Mouse (Mus musculus): ENCODE measurements around the gene Mypop. TPM values are rescaled to one million over a fixed set of nuclear protein-coding genes. Genes with fewer than 3 reads are reported as not detected.
A peak's percentile ranks its signal among the peaks of the same experiment; 100 is the strongest.

Mypop gene
- polyA plus RNA-seq, 1 experiment from 2014 or later, result 0.46 TPM

DNA sequence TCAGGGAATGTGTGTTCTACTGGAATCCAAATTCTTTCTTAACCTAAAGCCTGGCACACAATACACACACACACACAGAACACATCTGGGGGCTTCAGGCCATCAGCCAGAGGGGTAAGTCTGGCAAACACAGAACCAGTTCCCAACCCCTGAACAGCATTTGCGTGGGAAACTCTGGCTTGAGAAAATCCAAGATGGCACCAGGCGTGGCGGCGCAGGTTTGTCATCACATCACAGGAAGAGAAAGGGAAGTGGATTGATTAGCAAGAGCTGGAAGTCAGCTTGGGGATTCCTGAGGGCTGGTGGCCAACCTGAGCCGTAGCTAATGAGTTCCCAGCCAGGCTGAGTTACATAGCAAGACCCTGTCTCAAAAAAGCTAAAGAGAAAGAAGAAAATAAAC lies 25.7 kb upstream of the Mypop start:
- 82% methylated on average over 5 of the region's 5 CpGs for WGBS (ENCODE audit: missing documents)
- no peaks in the 10 kb centered on the region for H3K36me3 ChIP-seq (ENCODE audit: inconsistent target)
- no peaks in the 10 kb centered on the region for H3K79me2 ChIP-seq (ENCODE audit: inconsistent target)
- H3K4me3 ChIP-seq (ENCODE audit: inconsistent target), result no peak overlapping the region
- no peak overlapping the region for H3K27ac ChIP-seq

DNA sequence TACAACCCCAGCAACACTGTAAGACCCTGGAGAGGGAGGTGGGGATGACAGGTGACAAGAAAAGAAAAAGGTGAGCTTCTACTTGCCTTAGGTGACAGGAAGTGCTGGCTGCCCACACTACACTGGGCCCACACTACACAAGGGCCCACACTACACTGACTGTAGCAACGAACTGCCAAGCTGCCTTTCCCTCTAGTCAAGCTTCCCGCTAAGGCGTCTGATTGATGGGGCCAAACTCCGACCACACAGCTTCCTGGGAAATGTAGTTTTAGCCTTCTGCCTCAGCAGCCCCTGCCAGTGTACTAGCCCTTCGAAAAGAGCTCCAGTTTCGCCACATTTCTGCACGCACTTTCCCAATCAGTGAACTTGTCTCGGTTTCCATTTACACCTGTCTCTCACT lies 23.4 kb upstream of the Mypop start:
- WGBS (ENCODE audit: missing documents), result 14% methylated on average over 8 of the region's 8 CpGs
- no peak overlapping the region for H3K27ac ChIP-seq
- H3K79me2 ChIP-seq (ENCODE audit: inconsistent target), result no peaks in the 10 kb centered on the region
- H3K4me3 ChIP-seq (ENCODE audit: inconsistent target), result no peak overlapping the region
- H3K36me3 ChIP-seq (ENCODE audit: inconsistent target), result no peaks in the 10 kb centered on the region

DNA sequence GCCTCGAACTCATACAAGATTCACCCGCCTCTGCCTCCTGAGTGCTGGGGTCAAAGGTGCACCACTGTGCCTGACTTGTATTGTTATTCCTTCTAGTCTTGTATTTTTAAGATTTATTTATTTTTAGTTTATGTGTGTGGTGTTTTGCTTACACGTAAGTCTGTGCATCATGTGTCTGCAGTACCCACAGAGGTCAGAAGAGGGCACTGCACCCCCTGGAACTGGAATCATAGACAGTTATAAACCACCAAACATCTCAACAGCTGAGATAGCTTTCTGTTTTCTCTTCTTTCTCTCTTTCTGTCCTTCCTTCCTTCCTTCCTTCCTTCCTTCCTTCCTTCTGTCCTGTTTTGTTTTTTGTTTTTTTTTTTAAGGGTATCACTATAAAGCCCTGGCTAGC lies 20.1 kb upstream of the Mypop start:
- H3K4me3 ChIP-seq (ENCODE audit: inconsistent target), result no peak overlapping the region
- no peak overlapping the region for H3K27ac ChIP-seq
- 94% methylated on average over 3 of the region's 3 CpGs for WGBS (ENCODE audit: missing documents)
- no peaks in the 10 kb centered on the region for H3K79me2 ChIP-seq (ENCODE audit: inconsistent target)
- H3K36me3 ChIP-seq (ENCODE audit: inconsistent target), result no peaks in the 10 kb centered on the region

DNA sequence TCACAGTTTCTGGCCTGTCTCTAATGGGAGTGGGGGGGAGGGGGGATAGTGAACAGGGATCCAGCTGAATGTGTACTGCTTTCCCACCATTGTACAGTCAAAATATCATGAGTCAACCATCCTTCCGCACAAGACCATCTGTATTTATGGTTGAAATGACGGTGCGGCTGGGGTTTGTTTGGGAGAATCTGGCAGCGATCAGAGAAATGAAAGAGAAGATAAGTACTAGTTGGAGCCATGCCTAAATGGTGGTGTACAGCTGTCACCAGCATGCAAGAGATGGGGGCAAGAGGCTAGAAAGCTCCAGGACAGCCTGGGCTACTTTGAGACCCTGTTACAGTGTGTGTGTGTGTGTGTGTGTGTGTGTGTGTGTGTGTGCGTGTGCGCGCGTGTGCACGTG lies 12.7 kb upstream of the Mypop start:
- Histone ChIP-seq H3K36me3 (ENCODE audit: inconsistent target) (no peaks in the 10 kb centered on the region), H3K27ac (no peak overlapping the region), H3K79me2 (ENCODE audit: inconsistent target) (no peaks in the 10 kb centered on the region), H3K4me3 (ENCODE audit: inconsistent target) (no peak overlapping the region)
- 87% methylated on average over 6 of the region's 9 CpGs for WGBS (ENCODE audit: missing documents)

DNA sequence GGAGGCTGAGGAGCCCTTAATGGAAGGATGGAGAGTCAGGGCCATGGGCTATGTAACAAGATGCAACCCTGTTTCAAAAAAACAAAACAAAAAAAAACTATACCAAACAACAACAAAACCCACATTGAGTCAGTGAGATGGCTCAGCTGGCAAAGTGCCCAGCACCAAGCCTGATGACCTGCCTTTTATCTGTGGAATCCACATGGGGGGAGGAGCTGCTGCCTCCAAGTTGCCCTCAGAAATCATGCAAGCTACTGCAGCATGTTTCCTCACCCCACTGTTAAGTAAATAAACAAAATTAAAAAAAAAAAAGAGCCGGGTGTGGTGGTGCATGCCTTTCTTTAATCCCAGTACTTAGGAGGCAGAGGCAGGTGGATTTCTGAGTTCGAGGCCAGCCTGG lies 4.5 kb upstream of the Mypop start:
- H3K4me3 ChIP-seq (ENCODE audit: inconsistent target), result no peak overlapping the region
- no peak overlapping the region for H3K27ac ChIP-seq
- no peaks in the 10 kb centered on the region for H3K79me2 ChIP-seq (ENCODE audit: inconsistent target)
- WGBS (ENCODE audit: missing documents), result 83% methylated on average over 1 of the region's 2 CpGs
- no peaks in the 10 kb centered on the region for H3K36me3 ChIP-seq (ENCODE audit: inconsistent target)

DNA sequence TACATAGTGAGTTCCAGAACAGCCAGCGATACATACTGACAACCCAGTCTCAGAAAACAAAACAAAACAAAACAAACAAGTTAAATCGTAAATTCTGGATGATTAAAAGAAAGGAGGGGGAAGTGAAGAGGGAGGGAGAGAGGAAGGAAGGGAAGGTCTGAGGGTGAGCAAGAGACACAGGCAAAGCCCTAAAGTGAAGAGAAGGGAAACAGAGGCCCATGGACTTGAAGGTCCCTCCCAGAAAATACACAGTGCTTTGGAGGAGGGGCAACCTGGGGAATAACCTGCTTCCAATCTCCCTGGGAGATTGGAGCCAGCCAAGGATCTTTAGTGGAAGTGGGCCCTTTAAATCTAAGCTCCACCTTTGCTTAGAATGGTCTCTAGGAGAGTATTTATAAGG lies 3.9 kb upstream of the Mypop start, which contains the start of gene Nanos2:
Gene Nanos2 (plus strand): TSS at position 301 of the 400 bp plus-strand sequence.
- no peaks in the 10 kb centered on the region for H3K79me2 ChIP-seq (ENCODE audit: inconsistent target)
- H3K27ac ChIP-seq, result no peak within 1 kb of the TSS
- H3K4me3 ChIP-seq (ENCODE audit: inconsistent target), result no peak within 1 kb of the TSS
- WGBS (ENCODE audit: missing documents), result 47% methylated on average over 2 of the region's 2 CpGs
- no peaks in the 10 kb centered on the region for H3K36me3 ChIP-seq (ENCODE audit: inconsistent target)

DNA sequence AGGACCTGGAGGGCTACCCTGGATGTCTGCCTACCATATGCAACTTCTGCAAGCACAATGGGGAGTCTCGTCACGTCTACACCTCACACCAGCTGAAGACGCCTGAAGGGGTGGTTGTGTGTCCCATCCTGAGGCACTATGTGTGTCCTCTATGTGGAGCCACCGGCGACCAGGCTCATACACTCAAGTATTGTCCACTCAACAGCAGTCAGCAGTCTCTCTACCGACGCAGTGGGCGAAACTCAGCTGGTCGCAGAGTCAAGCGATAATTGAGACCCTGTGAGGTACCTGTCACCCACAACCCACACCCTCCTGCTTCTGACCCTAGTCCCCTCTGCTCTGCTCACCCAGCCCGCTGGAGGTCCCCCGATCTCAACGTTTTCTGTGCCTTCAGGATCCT lies 3.3 kb upstream of the Mypop start:
- whole genome bisulfite sequencing (ENCODE audit: missing documents), result 82% methylated on average over 13 of the region's 13 CpGs
- H3K36me3 ChIP-seq (ENCODE audit: inconsistent target), result no peaks in the 10 kb centered on the region
- H3K4me3 ChIP-seq (ENCODE audit: inconsistent target), result no peak overlapping the region
- H3K27ac ChIP-seq, result no peak overlapping the region
- no peaks in the 10 kb centered on the region for H3K79me2 ChIP-seq (ENCODE audit: inconsistent target)

DNA sequence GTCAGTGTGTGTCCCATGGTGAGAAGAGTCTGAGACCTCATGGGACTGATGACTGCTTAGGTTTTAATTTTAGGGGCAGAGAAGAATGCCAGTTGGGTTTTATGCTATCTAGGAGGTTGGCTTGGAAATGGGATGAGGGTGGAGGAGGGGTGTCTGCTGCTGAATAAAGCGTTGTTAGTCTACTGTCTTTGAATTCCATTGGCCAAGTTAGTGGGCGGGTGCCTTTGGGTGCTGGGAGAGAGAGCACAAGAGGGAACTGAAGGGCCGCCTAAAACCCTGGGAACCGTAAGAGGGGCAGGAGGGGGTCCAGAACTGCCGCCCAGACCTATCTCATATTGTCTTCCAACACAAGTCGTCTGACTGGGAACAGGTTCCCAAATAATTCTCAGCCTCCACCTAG lies 2.3 kb upstream of the Mypop start:
- H3K36me3 ChIP-seq (ENCODE audit: inconsistent target), result no peaks in the 10 kb centered on the region
- no peak overlapping the region for H3K4me3 ChIP-seq (ENCODE audit: inconsistent target)
- no peaks in the 10 kb centered on the region for H3K79me2 ChIP-seq (ENCODE audit: inconsistent target)
- H3K27ac ChIP-seq, result no peak overlapping the region
- WGBS (ENCODE audit: missing documents), result 84% methylated on average over 6 of the region's 6 CpGs

DNA sequence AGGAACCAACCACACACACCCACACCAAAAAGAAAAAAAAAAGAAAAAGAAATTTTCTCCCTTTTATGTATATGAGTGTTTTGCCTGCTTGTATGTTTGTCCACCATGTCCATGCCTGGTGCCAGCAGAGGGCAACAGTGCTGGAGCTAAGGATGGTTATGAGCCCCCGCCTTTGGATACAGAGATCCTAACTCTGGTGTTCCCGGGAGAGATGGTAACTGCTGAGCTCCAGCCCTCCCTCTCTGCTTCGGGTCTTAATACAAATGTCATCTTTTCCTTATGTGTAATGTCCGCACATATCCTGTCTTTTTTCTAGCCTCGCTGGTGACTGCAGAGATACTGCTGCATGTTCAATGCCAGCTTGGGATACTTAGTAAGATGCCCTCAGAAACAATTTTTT lies 1.1 kb upstream of the Mypop start:
- 27% methylated on average over 5 of the region's 5 CpGs for WGBS (ENCODE audit: missing documents)
- peaks cover 8% of the 10 kb centered on the region for H3K36me3 ChIP-seq (ENCODE audit: inconsistent target)
- no peak overlapping the region for H3K27ac ChIP-seq
- no peak overlapping the region for H3K4me3 ChIP-seq (ENCODE audit: inconsistent target)
- no peaks in the 10 kb centered on the region for H3K79me2 ChIP-seq (ENCODE audit: inconsistent target)

DNA sequence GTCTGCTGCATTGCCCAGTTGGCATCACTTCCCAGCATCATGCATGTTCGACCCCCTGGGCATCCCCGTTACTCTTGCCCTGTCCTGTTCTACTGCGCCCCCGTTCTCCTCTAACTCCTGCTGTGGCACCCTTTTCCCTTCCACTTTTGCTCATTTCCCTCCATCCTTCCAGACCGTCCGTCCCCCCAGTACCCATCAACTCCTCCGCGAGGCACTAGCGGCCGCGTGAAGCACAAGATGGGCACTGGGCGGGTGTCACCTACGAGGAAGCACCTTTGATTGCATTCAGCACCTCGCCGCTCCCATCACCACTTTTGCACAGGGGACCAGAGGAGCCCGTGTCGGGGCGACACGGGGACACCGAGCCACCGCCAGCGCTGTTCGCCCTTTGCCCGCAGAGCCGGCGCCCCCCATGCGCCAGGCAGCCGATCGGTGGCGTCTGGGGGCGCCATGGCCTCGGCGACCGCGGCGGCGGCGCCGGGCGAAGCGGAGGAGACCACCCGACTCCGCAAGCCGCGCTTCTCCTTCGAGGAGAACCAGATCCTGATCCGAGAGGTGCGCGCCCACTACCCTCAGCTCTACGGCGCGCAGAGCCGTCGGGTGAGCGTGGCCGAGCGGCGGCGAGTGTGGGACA lies 732 bp downstream of the Mypop start:
- H3K4me3 ChIP-seq (ENCODE audit: inconsistent target), result peak overlapping the region; percentile 3; the same call in 1 of the 2 replicates
- H3K27ac ChIP-seq, result no peak overlapping the region
- H3K79me2 ChIP-seq (ENCODE audit: inconsistent target), result no peaks in the 10 kb centered on the region
- H3K36me3 ChIP-seq (ENCODE audit: inconsistent target), result peaks cover 26% of the 10 kb centered on the region
- 4% methylated on average over 58 of the region's 59 CpGs for WGBS (ENCODE audit: missing documents)

DNA sequence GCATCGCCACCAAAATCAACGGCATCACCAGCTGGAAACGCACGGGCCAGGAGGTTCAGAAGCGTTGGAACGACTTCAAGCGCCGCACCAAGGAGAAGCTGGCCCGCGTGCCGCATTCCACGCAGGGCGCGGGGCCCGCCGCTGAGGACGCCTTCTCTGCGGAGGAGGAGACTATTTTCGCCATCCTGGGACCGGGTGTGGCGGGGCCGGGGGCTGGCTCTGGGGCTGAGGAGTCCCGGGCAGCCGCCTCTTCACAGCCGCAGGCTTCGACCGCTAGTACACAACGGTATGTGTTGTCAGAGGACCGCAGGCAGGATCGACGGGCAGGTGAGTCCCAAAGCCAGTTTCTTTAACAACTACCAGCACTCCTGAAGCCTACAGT lies 1.2 kb downstream of the Mypop start:
- Histone ChIP-seq H3K36me3 (ENCODE audit: inconsistent target) (peaks cover 28% of the 10 kb centered on the region), H3K27ac (no peak overlapping the region), H3K4me3 (ENCODE audit: inconsistent target) (no peak overlapping the region), H3K79me2 (ENCODE audit: inconsistent target) (no peaks in the 10 kb centered on the region)
- 7% methylated on average over 31 of the region's 31 CpGs for WGBS (ENCODE audit: missing documents)

DNA sequence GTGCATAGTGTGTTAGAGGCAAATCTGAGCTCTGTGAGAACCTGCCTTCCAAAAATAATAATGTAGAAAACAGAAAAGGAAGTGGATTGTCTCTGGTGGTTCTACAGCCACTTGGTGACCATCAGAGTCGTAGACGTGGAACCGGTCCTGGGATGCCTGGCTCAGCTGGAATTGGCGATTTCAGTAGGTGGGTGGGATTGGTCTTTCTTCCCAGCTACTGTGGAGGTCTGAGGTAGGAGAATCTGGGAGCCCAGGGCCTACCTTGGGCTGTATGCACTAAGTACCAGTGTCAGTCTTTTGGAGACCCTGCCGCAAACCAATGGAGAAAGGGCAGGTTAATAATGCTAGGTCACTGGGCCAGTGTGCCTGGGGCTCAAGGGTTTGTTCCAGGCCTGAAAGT lies 2.0 kb downstream of the Mypop start:
- Histone ChIP-seq H3K36me3 (ENCODE audit: inconsistent target) (peaks cover 31% of the 10 kb centered on the region), H3K79me2 (ENCODE audit: inconsistent target) (no peaks in the 10 kb centered on the region), H3K4me3 (ENCODE audit: inconsistent target) (no peak overlapping the region), H3K27ac (no peak overlapping the region)
- 93% methylated on average over 5 of the region's 5 CpGs for WGBS (ENCODE audit: missing documents)

DNA sequence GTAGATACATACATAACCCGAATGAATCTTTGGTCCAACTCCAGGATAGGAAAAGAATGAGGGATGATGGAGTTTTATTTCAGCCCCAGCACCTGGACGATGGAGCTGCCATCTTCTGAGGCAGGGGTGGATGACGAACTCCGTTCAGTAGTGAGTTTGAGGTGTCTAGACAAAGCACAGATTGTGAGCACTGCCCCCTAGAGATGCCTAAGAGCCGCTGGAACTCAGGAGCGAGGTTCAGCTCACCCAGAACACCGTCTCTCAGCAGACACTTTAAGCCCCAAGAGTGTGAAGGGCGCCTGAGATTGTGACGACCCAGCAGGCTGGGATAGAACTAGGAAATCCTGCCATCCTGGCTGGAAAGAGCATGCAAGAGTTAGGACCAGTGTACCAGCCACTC lies 7.8 kb downstream of the Mypop start:
- no peak overlapping the region for H3K27ac ChIP-seq
- H3K4me3 ChIP-seq (ENCODE audit: inconsistent target), result no peak overlapping the region
- 79% methylated on average over 9 of the region's 9 CpGs for WGBS (ENCODE audit: missing documents)
- peaks cover 33% of the 10 kb centered on the region for H3K79me2 ChIP-seq (ENCODE audit: inconsistent target)
- peaks cover 31% of the 10 kb centered on the region for H3K36me3 ChIP-seq (ENCODE audit: inconsistent target)

DNA sequence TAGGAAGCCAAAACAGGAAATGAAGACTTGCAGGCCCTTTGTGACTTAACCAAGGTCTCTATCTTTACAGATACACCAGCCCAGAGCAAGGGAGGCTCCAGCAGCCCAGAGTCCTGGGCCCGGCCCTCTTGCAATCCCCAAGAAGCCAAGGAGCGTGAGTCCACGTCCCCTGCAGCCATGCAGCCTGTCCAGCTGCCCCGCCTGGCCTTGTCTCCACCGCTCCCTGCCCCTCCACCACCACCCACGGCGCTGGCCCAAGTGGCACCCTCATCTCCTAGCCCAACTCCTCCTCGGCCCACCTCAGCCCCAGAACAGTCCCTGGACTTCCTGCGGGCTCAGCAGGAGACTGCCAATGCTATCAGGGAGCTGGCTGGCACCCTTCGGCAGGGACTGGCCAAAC lies 9.4 kb downstream of the Mypop start:
- H3K27ac ChIP-seq, result peak overlapping the region; percentile 68
- H3K4me3 ChIP-seq (ENCODE audit: inconsistent target), result peak overlapping the region; percentile 70
- WGBS (ENCODE audit: missing documents), result 40% methylated on average over 10 of the region's 10 CpGs
- peaks cover 19% of the 10 kb centered on the region for H3K36me3 ChIP-seq (ENCODE audit: inconsistent target)
- H3K79me2 ChIP-seq (ENCODE audit: inconsistent target), result peaks cover 40% of the 10 kb centered on the region

DNA sequence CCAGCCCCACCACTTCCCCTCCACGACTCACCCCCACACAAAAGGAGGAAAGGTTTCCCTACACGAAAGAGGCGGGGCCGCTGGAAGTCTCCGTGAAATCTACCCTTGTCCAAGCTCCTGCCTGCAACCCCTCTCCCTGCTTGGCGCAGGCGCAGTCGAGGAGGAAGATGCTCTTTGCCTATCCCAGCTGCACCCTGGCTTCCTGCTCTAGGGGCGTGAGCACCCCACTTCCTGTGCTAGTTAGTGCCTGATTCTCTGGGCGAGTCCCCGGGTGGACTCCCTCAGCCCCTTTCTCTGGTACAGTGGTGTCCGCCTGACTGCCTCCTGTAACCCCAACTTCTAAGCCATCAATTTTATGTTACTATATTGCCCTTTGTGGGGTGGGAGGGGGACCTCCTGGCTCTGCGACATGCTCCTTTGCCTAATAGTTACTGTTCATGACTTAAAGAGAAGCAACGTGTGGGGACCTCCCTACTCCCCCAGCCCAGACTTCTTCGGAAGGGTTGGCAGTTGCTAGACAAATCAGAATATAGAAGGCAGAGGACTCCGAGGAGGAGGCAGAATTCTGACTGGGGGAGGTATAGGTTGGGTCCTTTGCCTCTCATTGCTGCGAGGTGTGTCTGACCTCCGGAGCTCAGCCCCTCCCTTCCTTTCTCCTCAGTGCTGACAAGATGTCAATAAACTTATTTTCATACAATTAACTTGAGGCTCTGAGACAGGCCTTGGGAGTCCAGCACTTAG lies 10.2 kb downstream of the Mypop start:
- peaks cover 49% of the 10 kb centered on the region for H3K79me2 ChIP-seq (ENCODE audit: inconsistent target)
- WGBS (ENCODE audit: missing documents), result 4% methylated on average over 18 of the region's 18 CpGs
- H3K36me3 ChIP-seq (ENCODE audit: inconsistent target), result peaks cover 10% of the 10 kb centered on the region
- H3K4me3 ChIP-seq (ENCODE audit: inconsistent target), result peak overlapping the region; percentile 70
- peak overlapping the region; percentile 68 for H3K27ac ChIP-seq

DNA sequence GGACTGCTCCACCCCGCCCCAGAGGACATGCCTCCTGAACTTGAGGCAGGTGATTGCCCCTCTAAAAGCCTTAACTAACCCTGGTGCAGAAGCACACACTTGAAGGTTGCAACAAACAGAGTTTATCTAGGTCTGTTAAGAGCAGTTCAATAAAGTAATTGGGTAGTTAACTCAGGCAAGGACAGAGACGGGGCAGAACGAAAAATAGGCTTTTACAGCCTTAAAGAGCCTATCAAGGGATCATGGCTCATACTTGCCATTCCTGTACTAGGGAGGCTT lies 10.7 kb downstream of the Mypop start:
- H3K4me3 ChIP-seq (ENCODE audit: inconsistent target), result peak overlapping the region; percentile 70
- peaks cover 49% of the 10 kb centered on the region for H3K79me2 ChIP-seq (ENCODE audit: inconsistent target)
- peaks cover 5% of the 10 kb centered on the region for H3K36me3 ChIP-seq (ENCODE audit: inconsistent target)
- 67% methylated on average over 3 of the region's 3 CpGs for WGBS (ENCODE audit: missing documents)
- peak overlapping the region; percentile 68 for H3K27ac ChIP-seq
